Mouse (Mus musculus) layer of hippocampus, adult 11-12 months (tissue): ENCODE measurements at regions not wholly inside any gene's neighbourhood (a gene's known extent, or its start where the extent isn't known, plus 50 kb on each side); places are given as distances from the start of the nearest gene placed in this dataset.
"Not testable (repeated sequence)": the region's sequence is repeated elsewhere in the genome, so short reads cannot be mapped to it uniquely, and the experiment has no call there.

ENCODE experiments used
- DNase-seq: peaks from one replicate; pipeline ENCODE4 v3.0.0; 2022; ENCODE audit warnings: low spot score

GRCm38 (mm10) chr16:76519911-76520642 lies 146.4 kb upstream of the Nrip1 start:
- DNase-seq, result no peak

GRCm38 (mm10) chr16:76510861-76511260 lies 137.2 kb upstream of the Nrip1 start:
- no peak for DNase-seq

DNA sequence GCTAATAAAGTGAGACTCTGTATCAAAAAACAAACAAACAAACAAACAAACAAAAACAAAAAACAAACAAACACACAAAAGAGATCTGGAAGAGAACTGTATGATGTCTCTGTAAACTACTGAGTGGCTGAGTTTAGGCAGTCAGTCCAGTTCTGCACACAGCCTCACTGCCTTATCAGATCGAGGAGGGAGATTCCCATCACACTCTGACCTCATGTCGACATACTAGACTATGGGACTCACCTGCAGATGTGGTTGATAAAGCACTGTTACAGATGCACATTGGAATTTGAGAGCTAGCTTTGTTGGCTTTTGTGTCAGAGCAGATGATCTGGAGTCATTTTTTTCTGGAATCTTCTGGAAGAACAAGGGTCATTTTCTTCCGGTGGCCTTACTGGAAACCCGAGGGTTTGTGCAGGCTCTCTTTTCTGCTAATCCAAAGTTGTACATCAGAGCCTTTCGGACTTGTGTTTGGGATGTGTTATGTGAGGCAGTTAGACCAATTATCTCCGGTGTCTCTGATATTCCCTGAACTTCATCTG lies 135.6 kb upstream of the Nrip1 start:
- no peak for DNase-seq

DNA sequence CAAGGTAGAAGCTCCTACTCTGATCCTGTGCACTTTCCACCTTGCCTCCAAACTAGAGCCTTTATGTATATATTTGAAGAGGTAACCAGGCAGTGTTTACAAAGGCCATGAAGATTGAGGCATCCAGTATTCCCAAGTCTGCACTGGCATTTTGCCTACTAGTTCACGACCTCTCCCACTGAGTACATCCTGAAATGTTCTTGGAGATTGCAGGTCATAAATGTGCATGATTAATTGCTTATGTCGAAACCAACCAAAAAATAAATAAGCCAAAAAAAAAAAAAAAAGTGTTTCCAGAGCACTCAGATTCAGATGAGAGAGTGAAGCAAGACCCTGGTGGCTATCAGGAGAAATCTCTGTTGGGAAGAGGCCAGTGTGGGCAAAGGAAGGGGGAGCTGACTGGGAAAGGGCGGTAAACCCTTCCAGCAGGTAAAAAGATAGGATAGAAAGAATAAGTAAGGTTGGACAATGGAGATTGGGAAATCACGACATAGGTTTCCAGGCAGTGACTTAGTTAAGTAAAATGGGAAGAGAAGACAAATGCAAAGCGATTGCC lies 133.6 kb upstream of the Nrip1 start:
- no peak for DNase-seq

DNA sequence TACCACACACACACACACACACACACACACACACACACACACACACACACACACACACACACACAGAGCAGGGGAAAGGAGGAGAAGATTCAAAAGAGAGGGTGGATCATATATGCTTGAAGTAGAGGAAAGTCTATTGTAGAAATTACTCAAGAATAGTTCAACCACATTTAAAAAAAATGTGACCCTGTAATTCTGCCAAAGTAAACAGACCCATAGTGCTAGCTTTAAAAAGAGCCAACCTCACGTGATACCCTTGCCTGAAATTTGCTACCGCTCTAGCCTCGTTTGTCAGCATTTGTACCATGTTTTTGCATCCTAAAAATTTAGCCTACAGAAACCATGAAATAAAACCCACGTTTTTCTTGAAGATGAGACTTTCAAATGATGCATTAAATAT lies 132.6 kb upstream of the Nrip1 start:
- no peak for DNase-seq

DNA sequence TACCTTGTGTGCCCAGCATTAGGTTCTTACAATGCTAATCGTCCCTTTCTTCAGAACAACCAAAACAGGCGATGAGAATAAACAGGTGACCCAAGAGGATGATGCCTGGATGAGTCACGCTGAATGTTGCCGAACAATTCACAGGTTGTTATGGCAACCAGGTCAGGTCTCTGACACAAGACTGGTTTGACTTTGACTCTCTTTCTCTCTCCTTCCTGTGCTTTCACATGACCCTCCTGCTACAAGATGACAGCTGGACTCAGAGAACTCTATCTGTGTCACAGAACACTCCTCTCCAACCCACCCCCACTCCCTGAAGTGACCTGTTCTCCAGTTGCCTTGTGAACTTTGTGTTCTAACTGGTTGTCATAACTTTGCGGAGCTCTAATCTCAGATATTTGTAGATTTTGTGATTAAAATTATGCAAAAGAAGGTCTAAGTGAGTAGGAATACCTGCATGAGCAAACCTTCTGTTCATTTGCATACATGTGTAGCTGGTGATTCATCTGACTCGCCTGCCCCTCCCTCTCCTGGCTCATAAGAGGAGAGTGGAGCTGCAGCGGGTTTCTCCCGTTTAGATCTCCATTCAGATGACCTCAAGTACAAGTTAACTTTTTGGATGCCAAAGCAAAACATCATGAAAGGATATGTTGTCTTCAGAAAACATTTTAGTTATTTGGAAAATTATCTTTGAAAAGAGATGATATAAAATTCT lies 126.2 kb upstream of the Nrip1 start:
- DNase-seq, result no peak

GRCm38 (mm10) chr16:76498233-76498632 lies 124.6 kb upstream of the Nrip1 start:
- no peak for DNase-seq

DNA sequence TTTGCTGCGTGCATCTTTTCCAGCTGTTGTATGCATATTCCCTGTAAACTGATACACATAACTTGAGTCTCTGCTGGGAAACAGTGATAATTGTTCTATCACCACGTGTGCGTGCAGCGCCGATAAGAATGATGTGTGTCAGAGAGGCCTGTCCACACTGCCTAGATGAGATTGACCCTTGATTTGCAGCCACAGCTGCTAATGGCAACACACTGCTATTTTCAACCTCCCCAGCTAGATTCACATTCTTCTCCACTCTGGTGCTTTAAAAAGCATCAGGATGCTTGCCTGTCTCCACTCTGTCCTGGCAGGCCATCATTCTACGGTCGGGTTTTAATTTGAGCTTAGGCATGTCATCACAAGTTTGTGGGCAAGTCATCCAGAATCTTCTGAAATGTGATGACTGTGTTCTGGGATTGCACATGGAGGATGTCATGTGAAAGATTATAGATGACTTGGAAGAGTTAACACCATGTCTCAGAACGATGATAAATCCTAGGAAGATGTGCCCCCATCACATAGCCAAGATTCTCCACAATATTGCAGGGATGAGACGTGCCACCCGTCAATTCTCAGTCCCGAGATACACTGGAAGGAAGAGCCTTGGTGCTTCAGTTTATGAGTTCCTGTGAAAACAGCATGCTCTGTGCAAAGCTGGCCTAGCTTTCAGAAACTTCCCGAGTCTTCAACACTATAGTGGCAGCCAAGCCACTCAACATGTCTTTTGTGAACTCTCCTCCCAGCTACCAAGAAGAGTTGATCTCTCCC lies 123.6 kb upstream of the Nrip1 start:
- no peak for DNase-seq

- no peak for DNase-seq
Measured at GRCm38 (mm10) chr16:76483419-76483818, 109.8 kb upstream of the Nrip1 start.

GRCm38 (mm10) chr16:76481966-76482365 lies 108.3 kb upstream of the Nrip1 start:
- no peak for DNase-seq

- no peak for DNase-seq
Measured at GRCm38 (mm10) chr16:76477474-76477873, 103.8 kb upstream of the Nrip1 start.

- no peak for DNase-seq
Measured at GRCm38 (mm10) chr16:76474481-76474880, 100.9 kb upstream of the Nrip1 start.

GRCm38 (mm10) chr16:76472386-76472785 lies 98.8 kb upstream of the Nrip1 start:
- DNase-seq, result no peak

- no peak for DNase-seq
Measured at GRCm38 (mm10) chr16:76471081-76471480, 97.5 kb upstream of the Nrip1 start.

GRCm38 (mm10) chr16:76459521-76459920 lies 85.9 kb upstream of the Nrip1 start:
- no peak for DNase-seq

- DNase-seq, result not testable (repeated sequence)
Measured at GRCm38 (mm10) chr16:76456300-76456599, 82.6 kb upstream of the Nrip1 start.

- no peak for DNase-seq
Measured at GRCm38 (mm10) chr16:76455499-76456299, 82.1 kb upstream of the Nrip1 start.

DNA sequence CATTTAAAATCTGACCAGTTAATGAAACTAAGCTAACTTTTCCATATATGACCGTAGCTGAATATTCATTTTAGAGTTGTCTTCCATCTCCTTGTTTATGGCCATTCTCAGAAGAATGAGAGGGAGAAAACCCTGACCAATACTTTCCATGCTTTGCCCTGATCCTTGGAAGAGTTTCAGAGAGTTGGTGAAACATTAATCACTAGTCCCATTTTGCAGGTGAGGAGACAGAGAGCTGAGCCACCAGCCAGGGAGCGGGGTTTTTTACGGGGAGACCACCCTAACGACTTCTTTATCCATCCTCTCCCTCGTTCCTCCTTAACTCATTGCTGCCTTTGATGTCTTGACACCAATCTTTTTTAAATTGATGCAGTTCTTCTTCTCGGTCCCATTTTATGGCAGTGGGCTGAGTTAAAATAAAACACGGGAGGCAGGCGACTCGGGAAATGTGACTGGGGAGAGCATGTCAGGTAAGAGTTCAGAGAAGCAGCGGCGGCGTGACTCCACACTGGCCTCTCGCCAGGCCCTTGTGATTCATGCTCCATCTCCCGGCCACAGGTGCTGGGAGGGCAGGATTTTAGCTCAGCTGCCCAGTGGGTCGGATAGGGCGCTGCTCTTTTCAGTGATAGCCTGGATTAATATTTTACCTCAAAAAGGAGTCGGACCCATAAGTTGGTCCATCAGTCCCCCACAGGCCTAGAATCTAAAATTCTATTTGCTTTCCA lies 81.3 kb upstream of the Nrip1 start:
- no peak for DNase-seq

DNA sequence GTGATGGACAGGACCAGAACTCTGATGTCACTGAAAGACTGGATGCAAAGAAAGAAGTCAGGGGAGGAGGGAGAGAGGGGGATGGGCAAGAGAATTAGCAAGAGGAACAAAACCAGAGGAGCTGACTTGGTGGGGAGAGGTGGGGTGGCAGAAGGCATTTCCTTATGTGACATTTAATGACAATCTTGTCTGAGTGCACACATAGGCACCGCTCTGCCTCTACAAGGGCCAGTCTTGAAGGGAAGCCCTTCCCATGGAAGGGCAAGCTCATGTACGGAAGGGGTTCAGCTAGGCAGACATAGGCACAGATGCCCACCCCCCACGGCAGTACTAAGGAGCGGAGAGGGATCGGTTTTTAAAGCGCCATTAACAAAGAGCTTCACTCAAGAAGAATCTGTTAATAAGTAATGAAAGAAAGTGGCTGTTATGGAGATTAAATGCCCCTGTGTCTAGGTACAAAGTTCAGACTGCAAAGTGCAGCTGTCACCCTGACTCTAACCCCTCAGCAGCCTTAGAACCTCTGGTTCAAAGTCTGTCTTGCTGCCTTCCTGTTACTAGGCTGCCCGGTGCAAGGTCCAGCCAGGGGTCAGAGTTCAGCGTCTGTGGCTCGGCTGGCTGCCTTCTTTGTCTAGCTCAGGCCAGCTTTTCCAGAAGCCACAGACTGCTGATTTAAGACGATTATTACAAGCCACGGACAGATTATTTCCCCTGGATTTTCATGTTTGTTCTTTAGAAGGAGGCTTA lies 80.0 kb upstream of the Nrip1 start:
- no peak for DNase-seq

- no peak for DNase-seq
Measured at GRCm38 (mm10) chr16:76448773-76449172, 75.1 kb upstream of the Nrip1 start.
